Mouse (Mus musculus) cerebellum, adult 18-20 months (tissue): ENCODE measurements around the gene Lsm4.
A peak's percentile ranks its signal among the peaks of the same experiment; 100 is the strongest.

Experiments used
- DNase-seq, 2 experiments: peaks; one replicate each; pipeline ENCODE4 v3.0.0; 2021

Gene Lsm4

GRCm38 (mm10) chr8:70701048-70701981 lies 28.3 kb downstream of the Lsm4 start:
- DNase-seq: peak in 1 of 2 experiments; percentile 35

- DNase-seq: no peak
Observed at GRCm38 (mm10) chr8:70701982-70702841, 29.2 kb downstream of the Lsm4 start.

GRCm38 (mm10) chr8:70702842-70703182 lies 29.8 kb downstream of the Lsm4 start:
- peak; percentile 87 to 89 for DNase-seq

GRCm38 (mm10) chr8:70703287-70703686 lies 30.2 kb downstream of the Lsm4 start, which contains the start of gene Iqcn:
TSS of gene Iqcn (plus strand) at chr8:70703457.
- no peak for DNase-seq

- no peak for DNase-seq
Observed at GRCm38 (mm10) chr8:70708281-70708680, 35.2 kb downstream of the Lsm4 start.

- no peak for DNase-seq
Observed at GRCm38 (mm10) chr8:70709794-70710193, 36.7 kb downstream of the Lsm4 start.

- DNase-seq: peak in 1 of 2 experiments; percentile 45
Observed at GRCm38 (mm10) chr8:70710296-70710695, 37.2 kb downstream of the Lsm4 start.

- no peak for DNase-seq
Observed at GRCm38 (mm10) chr8:70711041-70711440, 38.0 kb downstream of the Lsm4 start.

GRCm38 (mm10) chr8:70713991-70714390 lies 40.9 kb downstream of the Lsm4 start:
- DNase-seq: no peak

- no peak for DNase-seq
Observed at GRCm38 (mm10) chr8:70715086-70715485, 42.0 kb downstream of the Lsm4 start.

- no peak for DNase-seq
Observed at GRCm38 (mm10) chr8:70716521-70717400, 43.7 kb downstream of the Lsm4 start.

- peak; percentile 78 to 86 for DNase-seq
Observed at GRCm38 (mm10) chr8:70718297-70718696, 45.2 kb downstream of the Lsm4 start, which contains the start of gene Gm3336. TSS of gene Gm3336 (plus strand) at chr8:70718543.

- no peak for DNase-seq
Observed at GRCm38 (mm10) chr8:70719796-70720270, 46.8 kb downstream of the Lsm4 start.

- peak; percentile 71 to 89 for DNase-seq
Observed at GRCm38 (mm10) chr8:70720739-70721138, 47.7 kb downstream of the Lsm4 start.

- DNase-seq: no peak
Observed at GRCm38 (mm10) chr8:70721601-70722000, 48.6 kb downstream of the Lsm4 start.

GRCm38 (mm10) chr8:70723486-70724210 lies 50.6 kb downstream of the Lsm4 start, which contains the start of gene Pde4c:
TSS of gene Pde4c (plus strand) at chr8:70723720.
- DNase-seq: no peak

GRCm38 (mm10) chr8:70724216-70724615 lies 51.2 kb downstream of the Lsm4 start:
- DNase-seq: no peak

- DNase-seq: no peak
Observed at GRCm38 (mm10) chr8:70725792-70726447, 52.9 kb downstream of the Lsm4 start.

- DNase-seq: no peak
Observed at GRCm38 (mm10) chr8:70726721-70727120, 53.7 kb downstream of the Lsm4 start.
